In genomic region chr2:35746638-35747037, GRCm38 (mm10) we compare ENCODE assay signal across 12 mouse cellular contexts.
DNase-seq lines count a peak whose midpoint lies in the region; ATAC-seq and TF ChIP-seq lines count a peak whose summit lies in the region.
"Had no signal": no experiment of that assay in that cellular context is flagged by ENCODE, and none has a peak within 500 bp of the region (broad histone marks: within the 10 kb centered on the region; RNA-seq: fewer than 3 reads in every experiment).

No protein-coding gene starts in this region.

- no peak for TF ChIP-seq CTCF in cortical plate, adult 2 months (IDR thresholded peaks at IDR 0.05; ENCODE audit: extremely low read depth, insufficient read depth, low read length)
- TF ChIP-seq CTCF in hindbrain, postnatal 0 days (IDR thresholded peaks at IDR 0.05; ENCODE audit: low read depth) = no peak

- intact Hi-C loops in left cerebral cortex, postnatal 10 days (cut with DNase I) = loop anchor here (10.0 kb wide), 1 partner anchor 158 kb away; no protein-coding TSS in a partner anchor

- peak overlapping the region; percentile 22; the same call in 1 of the 2 replicates for H3K27ac ChIP-seq in cortical plate, adult 2 months (ENCODE audit: insufficient read depth, low read length)
- H3K27ac ChIP-seq in hindbrain, postnatal 0 days = no peak overlapping the region
- H3K27ac ChIP-seq: liver, embryonic 13.5 days; macrophage had no signal

- H3K36me3 ChIP-seq in hindbrain, postnatal 0 days (ENCODE audit: insufficient read depth, low read length) = no peaks in the 10 kb centered on the region
- H3K36me3 ChIP-seq: liver, embryonic 13.5 days had no signal

- peaks cover 7% of the 10 kb centered on the region for H3K4me1 ChIP-seq in cortical plate, adult 2 months (ENCODE audit: control insufficient read depth, insufficient read depth, low read length)
- H3K4me1 ChIP-seq in hindbrain, postnatal 0 days (ENCODE audit: insufficient read depth, low read length) = peaks cover 4% of the 10 kb centered on the region; the same call in 1 of the 2 replicates
- H3K4me1 ChIP-seq: liver, embryonic 13.5 days had no signal

- no peaks in the 10 kb centered on the region for H3K27me3 ChIP-seq in hindbrain, postnatal 0 days (ENCODE audit: insufficient read depth, low read length)
- H3K27me3 ChIP-seq: liver, embryonic 13.5 days had no signal

- H3K4me3 ChIP-seq in cortical plate, adult 2 months (ENCODE audit: insufficient read depth, low read length) = no peak overlapping the region
- no peak overlapping the region for H3K4me3 ChIP-seq in hindbrain, postnatal 0 days (ENCODE audit: low read length)
- H3K4me3 ChIP-seq: liver, embryonic 13.5 days had no signal

- no peaks in the 10 kb centered on the region for H3K9me3 ChIP-seq in hindbrain, postnatal 0 days (ENCODE audit: low read length)
- H3K9me3 ChIP-seq: liver, embryonic 13.5 days had no signal

- ATAC-seq in cerebellum, adult (ENCODE audit: insufficient number of reproducible peaks, low FRiP score, low TSS enrichment) = peak; percentile 51; the same call in 1 of the 2 replicates
- peak; percentile 24; the same call in 1 of the 2 replicates for ATAC-seq in hindbrain, postnatal 0 days

- DNase-seq in left cerebral cortex, postnatal 10 days (ENCODE audit: extremely low spot score in 1 of 2, low spot score in 2 of 2) = peak; percentile 35 to 47
- DNase-seq in left cerebral cortex, adult 11 months (ENCODE audit: low spot score) = no peak
- no peak for DNase-seq in hindbrain, postnatal 0 days (ENCODE audit: low spot score)
- DNase-seq in kidney, adult 8-10 months = no peak
- no peak for DNase-seq in kidney, postnatal 4 days
- DNase-seq in adrenal gland, adult 18-20 months (ENCODE audit: low spot score in 2 of 2) = no peak
- DNase-seq: adrenal gland, postnatal 10 days; embryo, embryonic 11 days; liver, embryonic 13.5 days had no signal

- H3K9ac ChIP-seq in hindbrain, postnatal 0 days (replicated peaks; ENCODE audit: low read length) = no peak overlapping the region
- H3K9ac ChIP-seq: liver, embryonic 13.5 days had no signal

- H3K4me2 ChIP-seq in hindbrain, postnatal 0 days (ENCODE audit: low read depth, low read length) = no peak overlapping the region
- H3K4me2 ChIP-seq: liver, embryonic 13.5 days had no signal

- WGBS in hindbrain, postnatal 0 days = 41% methylated on average over 5 of the region's 7 CpGs

- no peak for TF ChIP-seq POLR2A in cortical plate, adult 2 months (IDR thresholded peaks at IDR 0.05; ENCODE audit: extremely low read depth, insufficient read depth, low read length)

Comparison
In these comparisons a context has a peak if more than half of its experiments do, and no peak if none do; other contexts are left out.
1. DNase-seq: peak in left cerebral cortex, postnatal 10 days (2 of 2); none in left cerebral cortex, adult 11 months (single experiment), hindbrain, postnatal 0 days (single experiment), kidney, adult 8-10 months (0 of 2), kidney, postnatal 4 days (0 of 2) and adrenal gland, adult 18-20 months (0 of 2).